In the genomic region with DNA sequence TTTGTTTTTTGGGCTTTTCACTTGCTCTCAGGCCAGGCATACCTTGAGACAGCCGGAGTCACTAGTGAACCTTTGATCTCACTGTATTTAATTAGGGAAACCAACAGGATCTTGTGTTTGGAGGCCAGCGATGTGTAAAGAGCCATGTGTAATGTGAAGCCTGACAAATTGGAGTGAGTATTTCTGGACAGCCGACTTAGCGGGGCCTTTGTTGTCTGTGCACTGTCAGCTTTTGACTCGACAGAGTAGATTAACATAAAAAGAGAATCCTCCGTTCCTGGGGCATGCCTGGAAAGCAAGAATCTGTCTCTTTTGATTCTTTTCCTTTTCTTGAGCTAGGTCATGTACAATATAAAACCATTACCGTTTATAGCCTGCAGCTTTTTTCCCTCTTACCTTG, we compare ENCODE assay signal across 11 mouse cellular contexts.
A peak's percentile ranks its signal among the peaks of the same experiment; 100 is the strongest.
DNase-seq lines count a peak whose midpoint lies in the region; ATAC-seq lines count a peak whose summit lies in the region.
"Had no signal": no experiment of that assay in that cellular context is flagged by ENCODE, and none has a peak within 500 bp of the region (broad histone marks: within the 10 kb centered on the region; RNA-seq: fewer than 3 reads in every experiment).

No protein-coding gene starts in this region.

- WGBS in forebrain, embryonic 10.5 days, result 19% methylated on average over 7 of the region's 7 CpGs
- WGBS in hindbrain, embryonic 16.5 days, result 8% methylated on average over 7 of the region's 7 CpGs
- WGBS in neural tube, embryonic 13.5 days, result 14% methylated on average over 7 of the region's 7 CpGs

- H3K27ac ChIP-seq in forebrain, embryonic 10.5 days, result no peak overlapping the region
- H3K27ac ChIP-seq in hindbrain, embryonic 16.5 days (ENCODE audit: low read depth, low read length), result no peak overlapping the region
- H3K27ac ChIP-seq in neural tube, embryonic 13.5 days (replicated peaks), result no peak overlapping the region

- ATAC-seq in hindbrain, embryonic 16.5 days, result peak; percentile 87
- ATAC-seq in neural tube, embryonic 13.5 days (ENCODE audit: low read depth), result peak; percentile 77

- DNase-seq in cerebellum, postnatal 10 days, result peak; percentile 2 to 7
- no peak for DNase-seq in cerebellum, postnatal 25 days
- peak; percentile 18 for DNase-seq in forebrain, embryonic 10.5 days (ENCODE audit: extremely low spot score, low spot score)
- no peak for DNase-seq in gastrocnemius, postnatal 25 days
- no peak for DNase-seq in layer of hippocampus, adult 18-20 months (ENCODE audit: low spot score in 2 of 2)
- DNase-seq in right cerebral cortex, postnatal 36 days (ENCODE audit: low spot score in 2 of 2), result no peak
- DNase-seq: adrenal gland, postnatal 14 days; cerebellum, postnatal 14 days; kidney, postnatal 10 days had no signal

- H3K4me1 ChIP-seq in forebrain, embryonic 10.5 days, result peaks cover 11% of the 10 kb centered on the region
- H3K4me1 ChIP-seq in hindbrain, embryonic 16.5 days (ENCODE audit: control insufficient read depth, insufficient read depth, low read depth, low read length), result no peaks in the 10 kb centered on the region
- H3K4me1 ChIP-seq in neural tube, embryonic 13.5 days (replicated peaks), result peaks cover 5% of the 10 kb centered on the region

- H3K4me3 ChIP-seq in forebrain, embryonic 10.5 days, result no peak overlapping the region
- no peak overlapping the region for H3K4me3 ChIP-seq in hindbrain, embryonic 16.5 days (ENCODE audit: low read length)
- H3K4me3 ChIP-seq in neural tube, embryonic 13.5 days, result no peak overlapping the region

- no peaks in the 10 kb centered on the region for H3K36me3 ChIP-seq in forebrain, embryonic 10.5 days (replicated peaks)
- no peaks in the 10 kb centered on the region for H3K36me3 ChIP-seq in hindbrain, embryonic 16.5 days (ENCODE audit: control insufficient read depth, insufficient read depth, low read length)
- H3K36me3 ChIP-seq in neural tube, embryonic 13.5 days, result no peaks in the 10 kb centered on the region

- H3K9me3 ChIP-seq in forebrain, embryonic 10.5 days, result no peaks in the 10 kb centered on the region
- H3K9me3 ChIP-seq in hindbrain, embryonic 16.5 days (ENCODE audit: control insufficient read depth, low read length), result no peaks in the 10 kb centered on the region
- no peaks in the 10 kb centered on the region for H3K9me3 ChIP-seq in neural tube, embryonic 13.5 days

- H3K4me2 ChIP-seq in hindbrain, embryonic 16.5 days (ENCODE audit: low read length), result no peak overlapping the region; the same call in 1 of the 2 replicates
- H3K4me2 ChIP-seq in neural tube, embryonic 13.5 days, result peak overlapping the region; percentile 21; the same call in 1 of the 2 replicates

- H3K27me3 ChIP-seq in forebrain, embryonic 10.5 days (ENCODE audit: poor library complexity, severe bottlenecking), result no peaks in the 10 kb centered on the region
- H3K27me3 ChIP-seq in hindbrain, embryonic 16.5 days (replicated peaks; ENCODE audit: control insufficient read depth, insufficient read depth, low read length), result no peaks in the 10 kb centered on the region
- H3K27me3 ChIP-seq in neural tube, embryonic 13.5 days, result no peaks in the 10 kb centered on the region

- H3K9ac ChIP-seq in hindbrain, embryonic 16.5 days (ENCODE audit: low read depth, low read length), result no peak overlapping the region
- no peak overlapping the region for H3K9ac ChIP-seq in neural tube, embryonic 13.5 days

Comparison
In these comparisons a context has a peak if more than half of its experiments do, and no peak if none do; other contexts are left out.
1. DNase-seq: peak in cerebellum, postnatal 10 days (2 of 2) and forebrain, embryonic 10.5 days (single experiment); none in cerebellum, postnatal 25 days (0 of 2), gastrocnemius, postnatal 25 days (single experiment), layer of hippocampus, adult 18-20 months (0 of 2) and right cerebral cortex, postnatal 36 days (0 of 2).